Mouse (Mus musculus): ENCODE measurements at regions not wholly inside any gene's neighbourhood (a gene's known extent, or its start where the extent isn't known, plus 50 kb on each side); places are given as distances from the start of the nearest gene placed in this dataset.

GRCm38 (mm10) chr3:52586418-52586817 is 318.3 kb downstream of the Foxo1 start:
- no peak for DNase-seq

- no peak for DNase-seq
Observed at GRCm38 (mm10) chr3:52579917-52580316, 311.8 kb downstream of the Foxo1 start.

- no peak for DNase-seq
Observed at GRCm38 (mm10) chr3:52579096-52579495, 311.0 kb downstream of the Foxo1 start.

GRCm38 (mm10) chr3:52576703-52577244 is 308.6 kb downstream of the Foxo1 start:
- no peak for DNase-seq

- no peak for DNase-seq
Observed at GRCm38 (mm10) chr3:52575237-52575798, 307.2 kb downstream of the Foxo1 start.

GRCm38 (mm10) chr3:52574341-52574740 is 306.2 kb downstream of the Foxo1 start:
- no peak for DNase-seq

GRCm38 (mm10) chr3:52573806-52574205 is 305.7 kb downstream of the Foxo1 start:
- peak; percentile 82 for DNase-seq

- DNase-seq = no peak
Observed at GRCm38 (mm10) chr3:52572514-52573485, 304.7 kb downstream of the Foxo1 start.

GRCm38 (mm10) chr3:52567606-52568372 is 299.7 kb downstream of the Foxo1 start:
- no peak for DNase-seq

- no peak for DNase-seq
Observed at GRCm38 (mm10) chr3:52563595-52563994, 295.5 kb downstream of the Foxo1 start.

GRCm38 (mm10) chr3:52562816-52563215 is 294.7 kb downstream of the Foxo1 start:
- no peak for DNase-seq

- no peak for DNase-seq
Observed at GRCm38 (mm10) chr3:52559481-52559880, 291.3 kb downstream of the Foxo1 start.

- no peak for DNase-seq
Observed at GRCm38 (mm10) chr3:52558765-52559164, 290.6 kb downstream of the Foxo1 start.

GRCm38 (mm10) chr3:52557296-52557695 is 289.2 kb downstream of the Foxo1 start:
- DNase-seq = no peak

- DNase-seq = no peak
Observed at GRCm38 (mm10) chr3:52555038-52555437, 286.9 kb downstream of the Foxo1 start.

- no peak for DNase-seq
Observed at GRCm38 (mm10) chr3:52554490-52554889, 286.4 kb downstream of the Foxo1 start.

- DNase-seq = no peak
Observed at GRCm38 (mm10) chr3:52548201-52548893, 280.2 kb downstream of the Foxo1 start.

GRCm38 (mm10) chr3:52546035-52546434 is 277.9 kb downstream of the Foxo1 start:
- no peak for DNase-seq

- DNase-seq = no peak
Observed at GRCm38 (mm10) chr3:52543006-52543405, 274.9 kb downstream of the Foxo1 start.

GRCm38 (mm10) chr3:52540862-52541380 is 272.8 kb downstream of the Foxo1 start:
- no peak for DNase-seq

GRCm38 (mm10) chr3:52539813-52540378 is 271.8 kb downstream of the Foxo1 start:
- no peak for DNase-seq

- DNase-seq = no peak
Observed at GRCm38 (mm10) chr3:52538306-52538705, 270.2 kb downstream of the Foxo1 start.
